Mouse (Mus musculus): Measurements from ENCODE around the gene Nuak2. TPM values are rescaled to one million over a fixed set of nuclear protein-coding genes. Genes with fewer than 3 reads are reported as not detected.

Gene Nuak2
- total RNA-seq (2023) = 10 to 100 TPM; 47.2 to 47.7 TPM

DNA sequence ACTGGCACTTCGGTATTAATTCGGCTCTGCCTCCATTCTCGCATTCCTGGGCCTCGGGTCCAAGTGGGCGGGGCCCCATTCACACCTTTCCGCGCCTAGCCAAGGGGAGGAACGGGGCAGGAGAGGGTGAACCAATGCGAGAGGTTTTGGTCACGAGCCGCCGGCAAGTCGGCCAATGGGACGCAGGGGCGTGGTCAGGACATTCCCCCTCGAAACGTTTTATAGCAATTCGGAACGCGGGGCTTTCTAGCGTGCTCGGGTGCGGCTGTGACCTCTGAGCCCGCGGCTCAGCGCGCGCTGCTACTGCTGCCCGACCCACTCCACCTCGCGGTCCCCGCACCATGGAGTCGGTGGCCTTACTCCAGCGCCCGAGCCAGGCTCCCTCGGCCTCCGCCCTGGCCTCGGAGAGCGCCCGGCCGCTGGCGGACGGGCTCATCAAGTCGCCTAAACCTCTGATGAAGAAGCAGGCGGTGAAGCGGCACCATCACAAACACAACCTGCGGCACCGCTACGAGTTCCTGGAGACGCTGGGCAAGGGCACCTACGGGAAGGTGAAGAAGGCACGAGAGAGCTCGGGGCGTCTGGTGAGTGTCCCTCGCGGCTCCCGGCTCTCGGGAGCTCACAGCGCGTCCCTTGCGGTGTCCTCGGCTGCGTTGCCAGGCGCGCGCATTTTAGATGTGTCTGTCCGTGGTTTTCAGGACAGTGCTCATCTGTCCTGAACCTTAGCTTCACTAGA, at the start of gene Nuak2:
Gene Nuak2, plus strand, starts transcription at position 238 of the 736 bp plus-strand sequence.

DNA sequence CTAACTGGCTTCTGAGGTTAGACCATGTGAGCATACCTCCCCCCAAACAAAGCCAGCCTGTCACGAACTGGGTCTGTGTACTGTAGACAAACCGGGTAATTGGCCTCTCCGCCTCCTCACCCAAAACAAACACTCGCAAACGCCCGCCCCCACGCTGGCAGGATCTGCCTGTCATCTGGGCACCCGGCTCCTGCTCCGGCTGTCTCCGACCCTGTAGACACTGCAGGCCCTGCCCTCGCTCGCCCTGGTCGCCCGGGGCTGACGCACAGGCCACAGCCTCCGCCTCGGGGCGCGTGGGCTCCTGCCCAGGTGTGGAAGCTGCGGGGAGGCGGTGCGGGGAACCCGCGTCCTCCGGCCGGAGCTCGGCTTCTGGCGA, 17.5 kb upstream of the Nuak2 start, which contains the start of gene Klhdc8a:
Gene Klhdc8a, plus strand, starts transcription at position 202 of the 376 bp plus-strand sequence.

Other genes starting within 250 kb of the Nuak2 start
- under 1 TPM in 1 of 2 experiments, not detected in 1; 0.51 TPM for gene Mfsd4a, start 248.1 kb upstream of the Nuak2 start, total RNA-seq (2023)
- under 1 TPM; 0.27 to 0.37 TPM for gene Cdk18, start 176.4 kb upstream of the Nuak2 start, total RNA-seq (2023)
- not detected for gene Lemd1, start 124.7 kb upstream of the Nuak2 start, total RNA-seq (2023)
- not detected for gene AC124108.1, start 124.7 kb upstream of the Nuak2 start, total RNA-seq (2023)
- not detected for gene Gm10188, start 86.4 kb upstream of the Nuak2 start, total RNA-seq (2023)
- gene Klhdc8a, start 17.5 kb upstream of the Nuak2 start, total RNA-seq (2023) = not detected
- 10 to 100 TPM; 12.3 to 13.5 TPM for gene Tmcc2, start 75.2 kb downstream of the Nuak2 start, total RNA-seq (2023)
- 10 to 100 TPM; 38.8 to 43.2 TPM for gene Dstyk, start 101.4 kb downstream of the Nuak2 start, total RNA-seq (2023)
- 10 to 100 TPM; 32.6 to 37.1 TPM for gene Rbbp5, start 161.2 kb downstream of the Nuak2 start, total RNA-seq (2023)
- 1 to 10 TPM; 4.3 to 4.8 TPM for gene Tmem81, start 190.1 kb downstream of the Nuak2 start, total RNA-seq (2023)
- gene Cntn2, start 227.1 kb downstream of the Nuak2 start, total RNA-seq (2023) = under 1 TPM; 0.18 to 0.75 TPM